Mouse (Mus musculus): ENCODE measurements at regions not wholly inside any gene's neighbourhood (a gene's known extent, or its start where the extent isn't known, plus 50 kb on each side); places are given as distances from the start of the nearest gene placed in this dataset.
"Not testable (repeated sequence)": the region's sequence is repeated elsewhere in the genome, so short reads cannot be mapped to it uniquely, and the experiment has no call there.

DNA sequence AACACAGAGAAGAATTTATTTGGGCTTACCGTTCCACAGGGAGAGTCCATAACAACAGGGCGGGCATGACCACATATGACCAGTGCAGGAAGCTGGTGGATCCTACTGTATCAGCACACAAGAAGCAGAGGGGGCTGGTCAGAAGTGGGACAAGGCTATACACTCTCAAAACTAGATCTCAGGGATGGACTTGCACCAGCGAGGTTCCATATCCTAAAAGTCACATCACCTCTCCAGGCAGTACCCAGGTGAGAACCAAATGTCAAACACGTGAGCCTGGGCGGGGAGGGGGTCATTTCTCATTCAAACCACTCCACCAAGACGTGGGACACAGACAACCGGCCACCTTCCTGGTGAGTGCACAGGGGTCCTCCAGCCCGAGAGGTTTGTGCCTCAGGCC, 167.9 kb downstream of the Basp1 start:
- DNase-seq (ENCODE audit: low spot score), result no peak

DNA sequence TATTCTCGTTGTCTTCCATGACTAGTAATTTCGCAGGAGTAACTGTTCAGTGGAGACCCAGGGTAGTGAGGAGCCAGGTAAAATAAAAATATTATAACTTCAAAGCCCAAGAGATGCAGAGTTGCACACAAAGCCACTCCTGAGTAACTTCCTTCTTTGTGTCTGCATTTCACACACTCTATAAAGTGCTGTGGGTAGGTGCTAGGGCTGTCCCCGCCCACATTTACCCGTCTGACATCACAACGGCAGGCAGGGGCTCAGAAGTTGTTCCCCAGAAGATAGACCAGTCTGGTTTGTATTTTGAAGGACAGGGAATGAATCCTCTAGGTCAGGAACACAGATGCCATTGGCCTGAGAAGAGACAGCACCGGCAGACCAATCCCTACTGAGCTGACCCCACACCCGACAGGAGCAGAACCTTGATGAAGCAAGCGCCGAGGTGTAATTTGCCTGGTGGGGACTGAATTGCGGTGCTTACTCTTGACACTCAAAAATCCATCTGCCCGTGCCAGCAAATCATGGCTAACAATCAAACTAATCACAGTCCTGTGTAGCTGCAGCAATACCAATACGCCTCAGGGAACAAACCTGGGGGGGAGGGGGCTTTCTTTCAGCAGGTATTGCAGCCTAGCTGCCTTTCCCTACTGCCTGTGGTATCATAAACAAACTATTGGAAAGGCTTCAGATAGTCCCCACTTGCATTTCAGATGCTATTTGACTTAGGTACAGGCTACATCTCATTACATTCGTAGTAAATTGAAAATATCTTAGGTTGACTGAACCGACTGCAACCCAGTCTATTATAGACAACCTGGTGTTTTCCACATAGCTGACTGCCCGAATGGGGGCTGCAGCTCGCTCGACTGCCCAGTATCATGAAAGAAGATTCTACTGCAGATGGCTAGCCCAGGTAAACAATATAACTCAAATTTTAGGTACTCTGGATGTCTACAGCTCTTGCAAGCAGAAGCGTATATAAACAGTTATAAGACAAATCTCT, 175.6 kb downstream of the Basp1 start:
- DNase-seq (ENCODE audit: low spot score), result no peak

DNA sequence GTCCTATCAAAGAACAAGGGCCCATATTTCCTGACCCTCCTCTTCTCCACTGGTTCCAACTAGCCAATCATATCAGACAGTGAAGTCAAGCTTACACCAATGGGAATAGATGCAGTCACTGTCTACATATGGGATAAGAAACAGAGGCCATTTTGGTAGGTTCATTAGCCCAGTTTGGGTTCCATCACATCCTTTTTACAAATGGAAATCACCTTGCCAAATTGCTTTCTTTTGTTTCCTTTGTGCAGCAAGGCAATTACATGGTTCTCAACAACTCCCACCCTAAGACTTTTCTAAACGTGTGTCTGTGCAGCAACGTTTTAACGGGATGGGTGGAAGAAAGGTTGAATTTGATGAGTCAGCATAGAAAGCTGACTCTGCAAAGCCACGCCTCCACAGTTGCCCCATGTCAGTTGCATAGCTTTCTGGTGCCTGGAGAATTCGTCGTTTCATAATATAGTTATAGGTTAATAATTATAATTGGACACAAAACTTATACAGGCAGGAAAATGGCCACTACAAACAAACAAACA, 177.3 kb downstream of the Basp1 start:
- DNase-seq (ENCODE audit: low spot score), result no peak

DNA sequence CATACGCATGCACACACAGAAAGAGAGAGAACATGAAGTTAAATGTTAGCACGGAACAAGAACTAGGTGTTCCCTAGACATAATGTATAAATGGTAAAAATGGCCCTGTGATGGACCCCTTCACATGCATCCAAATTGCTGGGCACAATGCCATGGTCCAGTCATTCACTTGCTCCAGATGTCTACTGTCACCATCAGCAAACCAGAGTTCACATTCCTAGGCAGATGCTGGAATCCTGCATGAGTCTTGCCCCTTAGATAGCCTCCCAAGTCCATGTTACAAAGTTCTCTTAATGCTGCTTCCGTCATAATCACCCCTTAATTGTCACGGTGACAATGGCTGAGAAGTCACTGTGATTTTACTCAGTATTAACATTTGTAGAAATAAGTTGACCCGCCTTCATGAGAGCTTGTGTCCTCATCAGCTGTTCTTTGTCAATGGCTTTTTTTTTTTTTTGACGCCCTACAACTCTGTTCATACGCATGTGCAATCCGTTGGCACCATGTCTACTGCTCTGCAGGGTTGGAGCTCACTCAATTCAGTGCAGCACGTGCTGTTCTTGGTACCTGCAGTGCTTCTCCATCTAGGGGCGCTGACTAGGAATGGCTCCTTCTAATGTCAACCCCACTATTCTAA, 179.4 kb downstream of the Basp1 start:
- no peak for DNase-seq (ENCODE audit: low spot score)

DNA sequence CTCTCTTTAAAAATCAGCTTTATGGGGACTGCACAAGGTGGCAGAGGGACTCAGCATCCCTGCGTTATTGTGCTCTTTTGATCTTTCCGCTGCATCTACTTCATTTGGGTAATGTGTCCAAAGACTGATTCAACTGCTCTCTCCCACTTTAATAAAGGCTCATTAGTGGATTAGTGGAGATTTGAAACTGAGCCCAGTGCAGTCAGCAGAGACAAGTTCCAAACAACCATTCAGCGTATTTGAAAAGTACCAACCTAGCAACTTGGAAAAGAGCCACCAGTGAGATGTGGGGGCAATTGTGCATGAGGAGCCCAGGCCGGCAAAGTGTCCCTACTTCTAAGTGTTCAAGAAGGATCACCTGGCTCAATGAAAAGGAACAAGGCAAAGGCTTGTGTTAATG, 183.4 kb downstream of the Basp1 start:
- DNase-seq (ENCODE audit: low spot score), result no peak

DNA sequence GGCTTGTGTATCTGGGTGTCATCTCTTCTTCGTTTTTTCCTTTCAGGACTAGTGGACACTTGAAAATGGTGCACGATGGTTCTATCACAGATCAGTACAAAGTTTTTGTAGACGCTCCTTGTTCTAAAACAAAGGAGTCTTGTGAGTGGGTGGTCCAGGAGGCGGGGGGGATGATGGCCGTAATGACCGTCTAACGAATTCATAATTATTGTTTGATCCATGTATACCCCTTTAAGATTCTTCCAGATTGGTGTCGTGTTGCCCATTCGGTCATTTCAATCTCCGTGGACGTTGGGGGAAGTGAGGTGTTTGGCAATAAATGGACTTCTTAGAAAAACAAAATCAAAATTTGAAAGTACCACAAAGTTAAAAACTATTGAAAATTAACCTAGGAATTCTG, 183.8 kb downstream of the Basp1 start:
- no peak for DNase-seq (ENCODE audit: low spot score)

DNA sequence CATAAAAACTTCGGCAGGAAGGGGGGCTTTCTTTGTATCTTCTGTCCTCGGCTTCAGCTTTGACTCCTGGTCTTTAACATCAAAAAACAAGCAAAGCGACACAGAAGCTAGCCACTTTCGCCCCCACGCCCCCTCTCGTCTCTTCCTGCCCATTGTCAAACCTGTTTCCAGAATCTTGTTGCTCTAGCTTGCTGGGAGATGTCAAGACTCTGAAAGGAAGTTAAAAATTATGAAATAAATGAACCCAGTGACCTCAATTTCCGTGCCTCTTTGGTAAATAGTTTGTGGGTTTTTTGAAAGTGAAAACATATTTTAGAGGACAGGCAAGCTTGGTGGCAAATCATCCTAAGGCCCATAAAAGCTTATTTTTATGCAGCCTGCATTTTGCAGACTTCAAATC, 186.1 kb downstream of the Basp1 start:
- no peak for DNase-seq (ENCODE audit: low spot score)

DNA sequence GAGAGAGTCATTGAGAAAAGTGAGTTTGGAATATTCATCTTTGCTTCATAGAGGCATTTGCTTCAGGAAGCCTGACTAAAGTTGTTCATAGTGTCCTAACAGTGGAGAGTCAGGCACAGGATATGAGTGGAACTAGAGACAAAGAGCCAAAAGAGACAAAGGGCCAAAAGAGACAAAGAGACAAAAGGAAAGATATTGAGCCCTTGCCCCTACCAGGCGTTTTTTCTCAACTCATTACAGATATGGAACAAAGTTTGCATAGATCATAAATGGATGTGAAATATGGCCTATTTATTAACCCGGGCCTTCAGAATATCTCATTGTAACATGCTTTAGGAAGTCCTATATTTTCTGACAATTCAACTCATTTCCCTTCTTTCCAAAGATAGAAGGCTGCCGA, 187.6 kb downstream of the Basp1 start:
- no peak for DNase-seq (ENCODE audit: low spot score)

DNA sequence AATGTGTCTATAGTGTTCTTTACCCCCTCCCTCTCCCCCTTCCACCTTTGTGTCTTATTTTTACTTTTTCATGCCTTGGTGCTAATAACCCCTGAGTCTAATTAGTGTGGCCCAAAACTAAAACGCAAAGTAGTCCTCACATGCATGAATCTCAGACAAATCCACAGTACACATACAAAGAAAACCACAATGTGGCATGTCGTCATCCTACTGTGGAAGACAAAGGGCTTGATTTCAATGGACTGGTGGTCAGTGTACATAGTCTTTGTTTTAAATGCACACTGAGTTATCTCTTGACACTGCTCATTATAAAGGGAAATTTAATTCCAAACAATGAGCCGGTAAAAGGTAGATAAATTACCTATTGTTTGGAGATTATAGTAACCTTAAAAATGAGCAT, 188.1 kb downstream of the Basp1 start:
- no peak for DNase-seq (ENCODE audit: low spot score)

DNA sequence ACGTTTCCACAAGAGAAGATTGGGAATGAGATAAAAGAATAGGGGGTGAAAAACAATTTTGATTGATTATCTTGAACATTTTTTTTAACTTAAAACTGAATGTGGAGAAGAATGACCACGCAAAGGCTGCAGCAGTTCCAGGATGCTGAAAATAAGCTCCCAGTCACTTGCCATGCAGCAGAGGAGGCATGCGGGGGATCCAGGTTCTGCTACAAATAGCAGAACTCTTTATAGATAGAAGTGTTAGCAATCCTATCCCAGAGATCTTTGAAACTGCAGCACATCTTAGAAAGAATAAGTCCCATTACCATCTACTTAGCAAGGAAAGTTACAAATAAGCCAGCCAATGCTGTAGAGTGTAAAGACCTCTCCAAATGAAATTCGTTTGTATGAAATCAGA, 191.8 kb downstream of the Basp1 start:
- no peak for DNase-seq (ENCODE audit: low spot score)

DNA sequence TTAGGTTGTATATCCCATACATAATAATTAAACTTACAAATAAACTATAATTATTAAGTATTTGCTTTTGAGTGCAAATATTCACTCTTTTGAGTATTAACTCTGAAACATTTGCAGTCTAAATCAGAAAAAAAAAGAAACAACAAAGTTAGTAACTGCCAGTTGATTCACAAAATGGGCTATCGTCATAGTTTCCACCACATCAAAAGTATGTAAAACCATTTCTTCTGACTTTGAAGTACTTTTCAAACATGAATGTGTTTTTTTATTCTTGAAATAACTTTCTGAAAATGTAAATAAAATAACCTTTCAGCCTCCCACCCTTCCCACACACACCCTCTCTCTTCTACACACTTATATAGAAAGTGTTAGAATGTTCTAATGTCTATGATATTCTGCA, 197.2 kb downstream of the Basp1 start:
- DNase-seq (ENCODE audit: low spot score), result no peak

DNA sequence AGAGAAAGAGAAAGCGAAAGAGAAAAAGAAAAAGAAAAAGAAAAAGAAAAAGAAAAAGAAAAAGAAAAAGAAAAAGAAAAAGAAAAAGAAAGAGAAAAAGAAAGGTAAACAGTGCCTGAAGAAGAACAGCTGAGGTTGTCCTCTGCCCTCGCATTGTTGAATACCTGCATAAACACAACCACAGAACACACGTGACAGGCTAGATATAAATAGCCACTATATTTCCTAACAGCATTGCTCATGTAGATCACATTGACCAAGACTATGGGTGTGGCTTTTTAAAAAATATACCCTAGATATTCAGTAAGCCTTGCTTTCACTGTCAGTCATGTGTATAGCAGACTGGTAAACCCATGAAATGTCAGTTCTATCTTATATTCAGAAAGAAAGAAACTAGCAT, 211.5 kb downstream of the Basp1 start:
- DNase-seq (ENCODE audit: low spot score), result no peak

DNA sequence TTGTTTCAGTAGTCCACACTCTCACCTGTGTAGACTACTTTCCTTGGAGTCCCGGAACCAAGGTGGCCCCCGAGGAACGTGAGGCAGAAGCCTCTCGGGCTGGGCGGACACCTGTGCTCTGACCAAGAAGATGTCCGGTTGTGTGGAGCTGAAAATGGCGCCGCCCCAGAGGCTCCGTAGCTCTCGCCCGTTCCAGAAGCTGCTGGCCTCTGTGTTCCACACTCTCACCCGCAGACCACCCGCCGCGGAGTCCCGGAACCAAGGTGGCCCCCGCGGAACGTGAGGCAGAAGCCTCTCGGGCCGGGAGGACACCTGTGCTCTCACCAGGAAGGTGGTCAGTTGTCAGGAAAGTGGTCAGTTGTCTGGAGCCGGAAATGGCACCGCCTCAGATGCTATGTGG, 213.3 kb downstream of the Basp1 start:
- not testable (repeated sequence) for DNase-seq (ENCODE audit: low spot score)

DNA sequence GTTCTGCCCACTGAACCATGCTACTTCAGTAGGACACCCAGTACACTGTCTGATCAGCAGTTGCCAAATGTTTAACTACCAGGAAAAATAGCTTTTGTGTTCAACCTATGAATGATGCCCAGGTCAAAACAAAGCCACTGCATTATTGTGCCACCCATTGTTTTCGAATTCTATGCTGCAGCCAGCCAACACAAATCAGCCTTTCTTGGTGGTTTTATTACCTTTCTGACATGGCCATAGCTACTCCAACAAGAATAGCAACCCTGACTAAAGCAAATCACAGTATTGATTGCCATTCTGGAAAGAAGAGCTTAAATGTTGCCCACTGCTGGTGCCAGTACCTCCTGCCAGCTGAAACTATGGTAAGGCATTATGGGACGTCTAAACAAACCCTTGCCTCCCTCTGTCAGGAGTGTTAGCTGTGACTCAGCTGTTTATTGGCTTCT, 225.7 kb downstream of the Basp1 start:
- no peak for DNase-seq (ENCODE audit: low spot score)

DNA sequence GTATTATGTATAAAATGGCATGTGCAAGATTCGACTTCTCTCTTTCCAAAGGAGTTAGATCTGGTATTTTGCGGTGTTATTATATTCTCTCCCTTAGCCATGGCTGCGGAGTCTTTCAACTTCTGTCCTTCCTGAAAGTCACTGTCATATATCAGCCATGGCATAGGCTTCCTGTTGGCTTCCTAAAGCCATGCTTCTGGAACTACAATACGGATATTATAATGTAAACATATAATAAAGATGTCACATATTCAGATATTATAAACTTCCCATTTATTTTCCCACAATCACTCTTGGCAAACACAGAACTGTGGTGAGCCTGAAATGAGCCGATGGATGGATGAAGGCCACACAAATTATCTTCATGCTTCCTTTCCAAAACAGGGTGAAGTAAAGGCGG, 240.8 kb downstream of the Basp1 start:
- no peak for DNase-seq (ENCODE audit: low spot score)

DNA sequence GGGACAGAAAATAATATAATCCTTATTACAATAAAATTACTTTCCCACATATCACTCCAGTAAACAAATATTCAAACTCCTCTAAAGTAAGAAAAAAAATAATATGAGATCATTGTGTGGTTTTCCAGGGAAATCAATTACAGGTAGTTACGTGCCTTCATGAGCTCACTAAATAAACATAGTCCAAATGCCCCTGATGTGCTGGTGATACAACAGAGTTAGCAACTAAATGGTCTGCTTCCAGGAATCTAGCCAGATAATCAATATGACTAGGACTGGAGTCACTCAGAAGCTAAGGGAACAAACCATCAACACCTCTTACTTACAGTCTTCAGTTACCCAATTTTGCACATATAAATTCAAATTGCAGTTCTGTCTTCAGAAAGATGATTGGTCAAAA, 267.2 kb downstream of the Basp1 start:
- no peak for DNase-seq (ENCODE audit: low spot score)

DNA sequence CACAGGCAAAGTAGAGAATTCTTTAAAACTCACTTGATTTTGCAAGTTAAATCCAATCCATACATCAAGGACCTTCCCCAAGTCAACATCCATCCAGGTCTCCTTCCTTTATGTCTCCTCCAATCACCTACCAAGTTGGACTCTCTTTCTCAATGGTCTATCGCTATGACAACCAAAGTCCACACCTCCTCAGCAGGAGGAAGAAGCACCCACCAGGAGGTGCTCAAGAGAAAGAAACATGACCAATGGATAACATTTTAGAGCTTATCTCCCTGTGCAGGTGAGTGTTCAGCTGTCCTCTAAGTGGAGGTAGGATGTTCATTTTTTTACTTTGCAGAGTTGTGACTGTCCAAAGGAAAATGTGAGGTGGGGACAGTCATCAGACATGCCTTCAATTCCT, 269.3 kb downstream of the Basp1 start:
- no peak for DNase-seq (ENCODE audit: low spot score)

DNA sequence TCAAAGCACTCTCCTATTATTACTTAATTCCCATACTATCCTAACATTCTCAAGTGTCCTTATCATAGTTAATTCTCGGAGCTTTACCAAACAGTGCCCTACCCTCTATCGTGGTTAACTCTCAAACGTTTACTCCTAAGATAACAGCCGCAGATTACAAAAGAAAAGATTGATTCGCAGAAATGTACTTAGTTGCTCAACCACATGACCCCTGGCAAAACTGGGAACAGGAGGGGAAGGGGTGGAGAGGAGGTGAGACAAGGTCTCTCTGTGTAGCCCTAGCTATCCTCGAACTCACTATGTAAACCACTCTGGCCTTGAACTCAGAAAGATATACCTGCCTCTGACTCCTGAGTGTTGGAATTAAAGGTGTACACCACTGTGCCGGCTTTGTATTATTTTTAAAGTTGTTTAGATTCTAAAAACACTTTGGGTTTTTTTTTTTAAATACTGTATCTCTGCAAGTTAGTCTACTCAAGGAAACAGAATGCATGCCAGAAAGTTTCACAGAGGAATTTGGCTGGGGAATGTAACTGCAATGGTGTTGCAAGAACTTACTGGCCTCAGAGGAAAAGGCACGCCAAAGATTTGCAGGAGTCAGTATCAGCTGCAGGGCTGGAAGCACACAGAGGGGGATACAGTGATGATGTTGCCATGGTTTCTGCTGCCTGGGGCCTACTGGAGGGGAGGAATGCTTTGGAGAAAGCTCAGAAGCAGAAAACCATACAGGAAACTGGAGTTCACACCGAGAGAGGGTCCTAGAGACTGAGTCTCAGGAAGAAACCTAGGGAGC, 273.0 kb downstream of the Basp1 start:
- no peak for DNase-seq (ENCODE audit: low spot score)

DNA sequence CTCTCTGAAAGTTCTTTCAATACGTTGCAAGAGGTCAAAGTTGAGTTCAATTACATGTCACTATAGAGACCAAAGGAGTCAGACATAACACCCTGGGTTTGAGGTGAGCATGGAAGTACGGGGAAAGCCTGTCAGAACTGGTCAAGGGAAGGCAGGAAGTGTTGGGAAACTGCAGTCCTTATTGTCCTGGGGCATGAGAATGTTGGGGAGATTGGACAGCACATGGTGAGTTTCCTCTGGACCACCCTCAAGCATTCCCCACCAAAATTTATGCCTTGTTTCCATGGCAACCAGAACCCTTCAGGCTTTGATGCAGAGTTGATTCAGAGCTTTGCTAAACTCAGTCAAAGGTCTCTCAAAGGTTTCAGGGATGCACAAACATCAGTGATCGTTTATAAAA, 276.5 kb downstream of the Basp1 start:
- DNase-seq (ENCODE audit: low spot score), result no peak

DNA sequence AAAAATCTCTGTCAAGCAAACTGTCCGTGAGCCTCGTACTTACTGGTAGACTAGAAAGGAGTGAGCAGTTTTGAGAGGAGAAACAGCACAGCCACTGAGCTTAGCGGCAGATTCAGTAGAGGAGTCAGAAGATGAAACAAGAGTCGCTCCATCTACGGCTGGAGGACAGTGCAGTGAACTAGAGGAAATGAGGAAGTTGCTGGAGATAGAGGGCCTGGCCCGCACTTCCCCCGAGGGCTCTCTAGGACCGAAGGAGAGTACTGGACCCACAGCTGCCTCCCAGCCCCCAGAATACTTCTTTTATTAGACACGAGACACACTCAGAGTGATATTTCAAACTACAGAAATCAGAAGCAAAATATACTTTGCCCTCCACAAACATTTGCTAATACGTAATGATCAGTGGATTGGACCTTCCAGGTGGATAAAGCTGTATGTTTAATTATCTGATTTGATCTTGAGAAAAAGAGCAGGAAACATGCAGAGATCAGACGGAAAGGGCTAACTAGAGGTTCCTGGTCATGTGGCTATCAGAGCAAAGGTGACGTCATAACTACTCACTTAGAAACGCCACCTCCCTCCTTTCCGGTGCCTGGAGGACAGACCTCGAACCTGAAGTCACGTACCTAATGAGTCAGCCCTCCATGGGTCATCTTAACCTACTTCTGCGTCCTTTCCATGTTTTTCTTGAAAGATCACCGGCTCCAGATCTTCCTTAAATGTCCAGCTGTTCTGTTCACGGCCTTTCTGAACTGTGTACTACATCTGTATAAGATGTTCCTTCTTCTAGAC, 277.9 kb downstream of the Basp1 start:
- no peak for DNase-seq (ENCODE audit: low spot score)

DNA sequence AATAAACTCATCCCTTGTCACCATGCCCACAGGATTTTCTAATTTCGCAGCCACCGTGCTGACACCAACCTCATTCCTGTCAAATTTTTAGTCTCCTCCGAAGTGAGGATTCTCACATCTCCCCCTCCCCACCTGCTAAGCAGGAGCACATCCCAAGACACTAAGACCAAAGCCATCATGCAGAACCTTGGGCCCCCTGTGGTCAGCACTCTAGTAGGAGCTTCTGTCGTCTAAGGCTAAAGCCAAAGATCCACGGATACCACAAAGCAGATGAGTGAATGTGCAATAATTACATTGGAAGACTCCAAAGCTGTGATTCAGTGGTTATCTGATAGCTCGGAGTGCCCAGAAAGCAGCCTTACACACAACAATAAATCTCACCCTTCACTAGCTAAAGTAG, 283.5 kb downstream of the Basp1 start:
- DNase-seq (ENCODE audit: low spot score), result no peak
